27 mouse cellular contexts compared by ENCODE assay signal in the genomic region with DNA sequence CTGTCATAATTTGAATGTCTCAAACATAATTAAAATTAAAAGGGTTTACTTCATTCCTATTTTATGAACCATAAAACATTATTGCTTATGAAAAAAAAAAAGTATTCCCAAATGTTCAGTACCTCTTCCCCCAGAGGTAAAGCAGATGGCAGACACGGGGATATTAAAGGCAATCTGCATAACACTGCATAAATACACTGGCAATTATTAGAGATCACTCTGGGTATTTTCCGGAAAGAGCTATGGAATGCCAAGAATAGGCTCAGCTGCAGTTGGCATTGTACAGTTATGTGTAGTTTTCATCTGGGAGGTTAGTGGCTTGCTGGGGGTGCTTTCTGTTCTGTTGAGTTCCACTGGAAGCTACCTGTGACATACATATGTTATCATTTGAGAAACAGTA.
"Had no signal": no experiment of that assay in that cellular context is flagged by ENCODE, and none has a peak within 500 bp of the region (broad histone marks: within the 10 kb centered on the region; RNA-seq: fewer than 3 reads in every experiment).

No protein-coding gene starts in this region.

- H3K4me2 ChIP-seq: embryonic facial prominence, embryonic 12.5 days; embryonic facial prominence, embryonic 13.5 days; embryonic facial prominence, embryonic 15.5 days; forebrain, embryonic 12.5 days; forebrain, embryonic 13.5 days; forebrain, embryonic 15.5 days had no signal

- ATAC-seq: forebrain, embryonic 13.5 days; forebrain, embryonic 14.5 days; forebrain, embryonic 15.5 days; forebrain, embryonic 16.5 days; forebrain, postnatal 0 days had no signal

- H3K9me3 ChIP-seq: embryonic facial prominence, embryonic 10.5 days; embryonic facial prominence, embryonic 12.5 days; embryonic facial prominence, embryonic 13.5 days; embryonic facial prominence, embryonic 15.5 days; forebrain, embryonic 10.5 days; forebrain, embryonic 12.5 days; forebrain, embryonic 13.5 days; forebrain, embryonic 15.5 days had no signal

- DNase-seq: cerebellum, adult 9-10 months; cerebellum, adult 9-11 months; cerebellum, postnatal 10 days; cerebellum, postnatal 14 days; cerebellum, postnatal 25 days; cerebellum, postnatal 36 days; embryo, embryonic 11 days; forebrain, postnatal 0 days; gastrocnemius, adult 2 months; gastrocnemius, postnatal 10 days; gastrocnemius, postnatal 14 days; gastrocnemius, postnatal 25 days; gastrocnemius, postnatal 36 days; heart, adult 11 months; heart, adult 18-20 months; heart, adult 2 months had no signal

- H3K27ac ChIP-seq: embryonic facial prominence, embryonic 10.5 days; embryonic facial prominence, embryonic 12.5 days; embryonic facial prominence, embryonic 13.5 days; embryonic facial prominence, embryonic 15.5 days; forebrain, embryonic 10.5 days; forebrain, embryonic 12.5 days; forebrain, embryonic 13.5 days; forebrain, embryonic 15.5 days; gastrocnemius, adult 2 months; heart, adult 2 months had no signal

- H3K9ac ChIP-seq: embryonic facial prominence, embryonic 12.5 days; embryonic facial prominence, embryonic 13.5 days; embryonic facial prominence, embryonic 15.5 days; forebrain, embryonic 12.5 days; forebrain, embryonic 13.5 days; forebrain, embryonic 15.5 days; forebrain, postnatal 0 days had no signal

- H3K27me3 ChIP-seq: embryonic facial prominence, embryonic 12.5 days; embryonic facial prominence, embryonic 13.5 days; embryonic facial prominence, embryonic 15.5 days; forebrain, embryonic 12.5 days; forebrain, embryonic 13.5 days; forebrain, embryonic 15.5 days had no signal

- H3K4me1 ChIP-seq: embryonic facial prominence, embryonic 13.5 days; embryonic facial prominence, embryonic 15.5 days; forebrain, embryonic 12.5 days; forebrain, embryonic 13.5 days; forebrain, embryonic 15.5 days had no signal

- H3K36me3 ChIP-seq: embryonic facial prominence, embryonic 10.5 days; embryonic facial prominence, embryonic 12.5 days; embryonic facial prominence, embryonic 13.5 days; embryonic facial prominence, embryonic 15.5 days; forebrain, embryonic 10.5 days; forebrain, embryonic 12.5 days; forebrain, embryonic 15.5 days had no signal

- H3K4me3 ChIP-seq: embryonic facial prominence, embryonic 10.5 days; embryonic facial prominence, embryonic 12.5 days; embryonic facial prominence, embryonic 13.5 days; embryonic facial prominence, embryonic 15.5 days; erythroblast, embryonic 14.5 days; forebrain, embryonic 10.5 days; forebrain, embryonic 12.5 days; forebrain, embryonic 13.5 days; forebrain, embryonic 15.5 days; gastrocnemius, adult 2 months; heart, adult 2 months had no signal
